Mouse (Mus musculus): ENCODE data around the gene Shisa6. TPM values are rescaled to one million over a fixed set of nuclear protein-coding genes. Genes with fewer than 3 reads are reported as not detected.

The Shisa6 gene
- polyA plus RNA-seq (2017; shearing (Covaris generic)) = 0.04 TPM

GRCm38 (mm10) chr11:66525371-66526045, at the start of gene Shisa6:
Gene Shisa6 (minus strand): TSS chr11:66525964.

GRCm38 (mm10) chr11:66167801-66168651, 357.7 kb downstream of the Shisa6 start, which contains the start of gene Dnah9:
Gene Dnah9 (minus strand): TSS chr11:66168551.

